Mouse (Mus musculus) bone marrow, adult 2 months (tissue): Measurements from ENCODE around the gene Denr.

ENCODE experiments used
- CTCF ChIP-seq: fragments of 200-500 bp; IDR thresholded peaks from 2 replicates; pipeline ENCODE4 v1.5.1; 2011; ENCODE audit warnings: low read length, control low read depth; ENCODE audit not compliant: control insufficient read depth, insufficient read depth
- POLR2A ChIP-seq: fragments of 200-500 bp; IDR thresholded peaks from 2 replicates; pipeline ENCODE4 v1.6.1; 2011; ENCODE audit warnings: low read depth, mild to moderate bottlenecking, control low read depth, low read length, borderline replicate concordance; ENCODE audit not compliant: control insufficient read depth

DNA sequence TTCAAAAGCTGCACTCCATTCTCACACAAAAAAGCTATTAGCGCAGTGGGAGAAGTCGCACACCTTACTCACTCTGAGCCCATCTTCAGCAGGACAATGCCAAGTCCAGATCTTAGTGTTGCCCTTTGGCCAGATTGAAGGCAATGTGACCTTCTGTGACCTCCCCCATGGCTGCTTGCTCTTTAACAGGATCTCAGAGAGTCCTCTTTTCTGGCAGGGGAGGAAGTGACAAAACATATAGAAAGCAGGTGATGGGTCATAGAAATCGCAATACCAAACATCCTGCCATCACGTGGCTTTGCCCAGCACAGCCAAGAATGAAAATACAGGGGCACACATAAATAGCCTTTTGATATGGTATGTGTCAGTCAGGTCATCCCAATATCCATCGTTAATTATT is 16.0 kb upstream of the Denr start:
- no peak for TF ChIP-seq POLR2A
- TF ChIP-seq CTCF, result no peak
